Mouse (Mus musculus) layer of hippocampus, postnatal 10 days (tissue): ENCODE results near the gene Sh3d19. TPM values are rescaled to one million over a fixed set of nuclear protein-coding genes. Genes with fewer than 3 reads are reported as not detected.
"Not testable (repeated sequence)": the region's sequence is repeated elsewhere in the genome, so short reads cannot be mapped to it uniquely, and the experiment has no call there.

Experiments
- DNase-seq, 2 experiments: peaks; one replicate each; pipeline ENCODE4 v3.0.0; 2021; ENCODE audit warnings: low spot score in 2 of 2
- total RNA-seq, 2 experiments: library from RNA; stranded (reverse); gene quantifications; 2 replicates each; pipeline ENCODE4 v1.2.3; 2021

Gene Sh3d19
- total RNA-seq, 2 experiments from 2014 or later, result 41.7 to 51.6 TPM

DNA sequence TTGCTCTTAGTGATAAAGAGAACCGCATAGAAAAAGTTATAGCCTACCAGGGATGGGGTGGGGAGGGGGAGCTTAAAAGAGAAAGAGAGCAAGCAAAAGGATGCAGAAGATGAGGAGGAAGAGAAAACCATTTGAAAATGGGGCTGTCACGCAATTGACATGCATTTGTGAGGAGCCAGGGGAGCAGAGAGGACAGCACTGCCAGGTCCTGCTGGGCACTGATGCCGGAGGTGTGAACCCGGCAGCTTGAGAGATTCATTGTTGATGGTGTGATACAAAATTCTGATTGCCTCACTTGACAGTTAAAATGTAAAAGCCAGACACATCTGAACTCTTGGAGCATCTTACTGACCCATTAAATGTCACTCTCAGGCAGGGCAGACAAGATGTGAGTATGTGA lies 3.5 kb downstream of the Sh3d19 start:
- no peak for DNase-seq

DNA sequence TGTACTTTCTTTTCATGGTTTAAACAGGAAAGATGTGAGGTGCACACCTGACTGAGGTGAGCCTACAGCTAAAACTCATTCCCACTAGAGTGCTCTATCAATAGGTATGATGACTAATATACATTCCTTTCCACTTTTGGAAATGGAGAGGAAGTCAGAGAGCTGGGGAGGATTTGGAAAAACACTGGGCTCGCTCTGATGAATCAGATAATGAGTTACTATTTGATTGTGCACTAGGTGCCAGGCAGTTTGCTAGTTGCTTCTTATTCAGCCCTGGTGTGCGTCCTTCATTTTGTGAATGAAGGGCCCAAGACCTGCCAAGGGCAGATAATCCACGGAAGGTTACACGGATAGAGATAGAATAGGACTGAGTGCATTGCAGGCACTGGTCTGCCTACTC lies 9.1 kb downstream of the Sh3d19 start:
- no peak for DNase-seq

DNA sequence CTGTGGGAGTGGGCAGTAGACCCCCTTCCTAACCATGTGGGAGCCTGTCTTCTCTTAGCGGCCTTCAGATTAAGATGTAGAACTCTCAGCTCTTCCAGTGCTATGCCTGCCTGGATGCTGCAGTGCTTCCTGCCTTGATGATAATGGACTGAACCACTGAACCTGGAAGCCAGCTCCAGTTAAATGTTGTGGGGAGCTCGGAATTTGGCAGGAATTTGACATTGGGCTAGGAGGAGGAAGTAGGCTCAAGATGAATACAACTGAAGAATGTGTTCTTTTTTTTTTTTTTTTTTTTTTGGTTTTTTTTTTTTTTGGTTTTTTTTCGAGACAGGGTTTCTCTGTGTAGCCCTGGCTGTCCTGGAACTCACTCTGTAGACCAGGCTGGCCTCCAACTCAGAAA lies 10.9 kb downstream of the Sh3d19 start:
- not testable (repeated sequence) for DNase-seq

DNA sequence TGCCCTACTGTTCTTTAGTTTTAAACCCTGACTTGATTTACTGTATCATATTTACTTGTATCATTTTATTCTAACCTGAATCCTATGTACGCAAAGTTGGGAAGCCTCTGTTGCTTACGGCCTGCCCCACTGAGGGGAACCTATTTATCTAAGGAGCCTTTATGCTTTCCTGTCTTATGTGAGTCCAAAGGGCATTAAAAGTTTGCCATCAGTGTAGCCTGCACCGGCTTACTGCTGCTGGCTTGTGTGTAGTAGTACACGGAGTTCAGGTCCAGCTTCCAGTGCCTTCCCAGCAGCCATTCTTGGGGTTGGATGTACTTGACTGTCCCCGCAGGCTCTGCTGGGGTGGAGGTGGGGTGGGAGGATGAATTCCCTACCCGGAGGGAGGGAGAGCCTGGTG lies 13.6 kb downstream of the Sh3d19 start:
- no peak for DNase-seq

DNA sequence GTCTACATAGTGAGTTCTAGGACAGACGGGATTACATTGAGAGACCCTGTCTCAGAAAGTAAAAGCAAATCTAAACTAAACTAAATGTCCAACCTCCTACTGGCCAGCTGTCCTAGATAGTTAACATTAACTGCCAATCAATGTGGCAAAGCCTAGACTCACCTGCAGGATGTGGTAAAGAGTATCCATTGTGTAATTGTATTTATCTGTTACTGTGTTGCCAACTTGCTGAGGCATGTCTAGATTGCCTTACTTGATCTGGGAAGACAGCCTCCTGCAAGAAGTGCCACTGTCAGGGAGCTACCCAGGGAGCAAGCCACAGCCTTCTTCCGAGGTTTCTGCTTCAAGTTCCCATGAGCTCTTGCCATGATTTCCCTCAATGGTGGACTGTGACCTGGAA lies 16.3 kb downstream of the Sh3d19 start:
- DNase-seq, result no peak

DNA sequence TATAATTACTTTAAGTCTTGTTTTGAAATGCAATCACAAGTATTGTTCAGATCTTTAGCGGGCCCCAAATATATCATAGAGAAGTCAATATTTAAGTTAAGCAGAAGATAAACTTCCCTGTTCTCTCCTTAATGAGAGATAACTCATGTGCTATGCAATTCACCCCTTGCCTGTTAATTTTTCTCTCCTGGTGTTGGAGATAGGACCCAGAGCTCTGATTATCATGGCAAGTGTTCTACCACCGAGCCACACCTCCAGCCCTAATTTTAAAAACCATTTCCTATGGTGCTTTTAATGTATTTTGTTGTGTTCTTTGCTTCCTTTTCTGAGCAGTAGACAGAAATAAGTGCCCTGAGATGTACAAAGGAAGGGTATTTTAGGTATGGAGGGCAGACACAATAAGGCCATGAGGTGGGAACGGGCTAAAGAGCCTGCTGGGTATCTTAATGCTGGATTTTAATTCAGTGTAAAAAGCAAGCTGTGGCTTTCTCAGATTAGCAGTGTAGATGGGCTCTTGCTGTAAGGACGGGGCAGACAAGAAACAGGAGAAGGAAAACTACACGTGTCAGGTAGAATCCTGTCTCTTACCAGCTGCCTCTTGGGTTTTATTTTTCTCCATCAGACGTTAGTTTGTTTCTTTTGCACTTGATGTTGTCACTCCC lies 20.4 kb downstream of the Sh3d19 start:
- no peak for DNase-seq

DNA sequence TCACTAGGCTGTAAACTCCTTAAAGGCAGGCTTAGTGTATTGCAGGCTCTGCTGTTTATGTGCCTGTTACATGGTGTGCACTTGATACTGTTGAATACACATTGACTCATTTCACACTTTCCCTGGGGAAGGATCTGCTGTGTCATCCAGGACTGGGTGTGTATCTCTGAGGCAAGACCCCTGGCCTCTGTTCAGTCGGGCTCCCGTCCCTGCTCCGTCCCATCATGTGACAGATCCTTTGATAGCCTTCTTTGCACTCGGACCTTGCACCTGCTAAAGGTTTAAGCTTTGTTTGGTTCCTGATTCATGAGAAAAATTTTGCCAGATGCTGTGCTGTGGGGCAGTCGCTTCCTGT lies 20.9 kb downstream of the Sh3d19 start:
- DNase-seq, result no peak

DNA sequence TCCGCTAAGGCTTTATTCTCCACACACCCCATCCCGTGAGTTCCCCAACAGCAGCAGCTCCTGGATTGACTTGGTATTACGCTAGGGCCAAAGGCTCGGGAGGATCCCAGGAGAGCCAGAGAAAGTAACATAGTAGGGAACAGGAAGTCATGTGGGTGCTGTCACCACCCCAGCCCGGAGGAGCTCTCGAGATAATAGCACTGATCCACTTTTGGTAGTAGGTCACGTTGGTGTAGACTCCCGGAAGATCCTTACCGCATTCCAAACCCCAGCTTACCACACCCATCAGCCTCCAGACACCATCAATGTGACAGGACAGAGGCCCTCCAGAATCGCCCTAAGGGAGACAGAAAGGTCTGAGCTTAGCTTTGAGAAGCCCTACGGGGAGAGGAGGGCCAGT lies 22.8 kb downstream of the Sh3d19 start:
- no peak for DNase-seq

DNA sequence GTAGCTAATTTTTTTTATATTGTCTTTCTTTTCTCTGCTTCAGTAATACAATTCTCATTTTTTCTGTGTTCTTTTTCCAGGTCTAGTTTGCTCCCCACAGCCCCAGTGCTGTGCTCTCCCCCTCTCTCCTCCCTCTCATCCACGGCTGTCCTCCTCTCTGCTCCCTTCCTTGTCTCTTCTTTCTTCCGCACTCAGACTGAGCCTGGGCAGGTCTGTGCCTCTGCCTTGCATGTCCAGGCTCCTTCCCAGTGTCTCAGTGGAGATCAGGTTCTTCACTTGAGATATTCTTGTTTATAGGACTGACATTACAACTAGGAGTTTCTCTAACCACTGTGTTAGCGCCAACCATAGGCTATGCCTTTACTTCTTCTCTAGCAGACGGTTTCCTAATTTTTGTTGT lies 23.7 kb downstream of the Sh3d19 start:
- DNase-seq, result no peak

DNA sequence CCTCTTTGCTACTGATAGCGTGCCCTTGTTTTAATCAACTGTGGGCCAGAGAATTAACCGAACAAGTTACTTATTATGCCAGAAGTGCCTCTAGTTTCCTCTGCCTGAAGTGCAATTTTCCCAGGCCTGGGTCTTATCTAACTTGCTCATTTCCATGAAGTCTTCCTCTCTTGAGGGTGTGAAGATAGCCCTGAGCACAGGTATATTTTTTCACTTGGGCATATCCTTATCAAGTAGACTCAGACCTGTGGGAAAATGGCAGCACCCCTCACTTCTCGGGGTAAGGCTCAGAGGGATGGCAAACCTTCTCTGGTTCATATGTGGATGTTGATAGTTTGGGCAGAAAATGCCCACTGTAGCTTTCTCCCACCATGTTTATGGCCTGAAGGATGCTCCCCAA lies 30.4 kb downstream of the Sh3d19 start:
- no peak for DNase-seq

DNA sequence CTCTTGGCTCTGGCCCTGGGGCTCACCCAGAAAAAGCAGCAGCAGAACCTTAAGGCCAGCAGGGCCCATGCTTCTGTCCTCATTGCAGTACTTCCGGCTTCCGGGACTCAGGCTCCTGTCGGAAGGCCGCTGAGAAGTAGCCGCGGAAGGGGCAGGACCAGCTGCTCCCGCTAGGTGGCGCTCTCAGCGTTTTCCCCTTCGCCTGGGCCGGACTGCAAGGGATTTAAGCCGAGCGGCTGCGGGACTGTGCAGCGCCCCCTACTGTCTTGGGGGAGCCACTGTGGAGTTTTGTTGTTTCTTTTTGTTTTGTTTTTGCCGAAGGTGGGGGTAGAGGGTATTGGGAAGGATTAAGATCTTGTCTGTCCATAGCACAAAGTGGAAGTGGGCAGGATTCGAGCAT lies 31.5 kb downstream of the Sh3d19 start, which contains the start of gene Prss48:
Gene Prss48 (minus strand): TSS at position 69 of the 400 bp plus-strand sequence.
- DNase-seq, result no peak

DNA sequence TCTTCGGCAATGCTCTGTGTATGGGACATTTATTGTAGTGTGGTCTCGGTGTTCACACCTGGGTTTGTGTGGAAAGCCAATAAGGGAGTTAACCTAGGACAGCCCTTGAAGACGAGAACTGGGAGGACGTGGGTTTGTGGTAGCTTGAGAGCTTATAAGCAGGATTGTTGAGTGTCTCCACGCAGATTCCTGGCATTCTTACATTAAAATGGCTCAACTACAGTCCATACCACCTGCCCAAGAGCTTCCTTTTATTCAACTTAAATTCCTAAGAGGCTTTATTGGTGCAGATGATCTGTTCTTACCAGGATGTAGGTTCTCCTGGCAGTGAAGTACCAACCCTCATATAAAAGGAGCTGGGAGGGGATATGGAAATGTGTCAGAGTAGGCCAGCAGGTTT lies 32.0 kb downstream of the Sh3d19 start:
- no peak for DNase-seq

DNA sequence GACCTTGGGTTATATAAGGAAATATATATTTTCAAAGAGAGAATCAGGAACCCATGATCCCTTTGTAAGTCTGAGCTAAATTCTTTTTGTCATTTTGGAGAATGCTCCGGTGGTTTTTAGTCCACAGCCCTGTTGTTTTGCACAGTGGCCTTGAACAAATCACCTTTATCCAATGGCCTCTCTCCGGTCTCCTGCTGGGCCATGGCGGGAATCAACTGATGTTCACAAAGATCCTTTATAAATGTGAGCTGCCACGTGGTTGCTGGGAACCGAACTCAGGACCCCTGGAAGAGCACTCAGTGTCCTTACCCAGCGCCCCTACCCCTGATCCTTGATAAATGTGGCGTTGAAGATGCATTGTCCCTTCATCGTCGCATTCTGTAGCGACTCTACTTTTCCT lies 33.8 kb downstream of the Sh3d19 start:
- DNase-seq, result no peak

DNA sequence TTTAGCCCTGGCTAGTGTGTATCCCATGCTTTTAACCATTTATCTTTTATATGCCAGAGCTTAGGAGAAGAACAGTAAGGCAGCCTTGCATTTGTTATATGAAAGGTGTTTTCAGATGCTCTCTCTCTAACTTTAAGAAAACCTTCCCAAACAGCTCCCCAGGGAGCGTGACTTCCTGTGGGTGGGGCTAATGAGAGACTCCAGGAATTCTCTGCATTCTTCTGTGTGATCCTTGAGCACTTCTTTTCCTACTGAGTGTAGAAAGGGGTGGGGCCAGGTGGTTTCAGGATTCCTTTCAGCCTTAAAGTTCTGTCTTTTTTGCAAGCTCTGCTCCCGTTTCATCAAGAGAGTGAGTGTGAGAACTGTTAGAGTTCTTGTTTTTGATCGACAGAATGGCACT lies 39.7 kb downstream of the Sh3d19 start:
- no peak for DNase-seq

DNA sequence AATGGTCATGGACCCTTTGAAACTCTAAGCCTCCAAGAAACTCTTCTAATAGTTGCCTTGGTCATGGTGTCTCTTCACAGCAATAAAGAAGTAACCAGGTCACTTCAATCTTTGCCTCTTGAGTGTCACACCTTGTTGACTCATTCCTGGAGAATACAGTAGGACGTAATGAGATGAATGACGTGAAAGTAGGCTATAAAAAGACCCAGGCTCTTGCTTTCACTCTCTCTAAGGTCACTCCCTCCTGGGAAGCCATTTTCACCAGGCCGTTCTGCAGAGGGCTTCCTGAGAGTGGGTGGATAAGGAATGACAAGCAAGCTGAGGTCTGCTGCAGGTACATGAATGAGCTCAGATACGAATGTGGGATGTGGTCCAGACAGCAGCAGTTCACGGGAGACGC lies 40.5 kb downstream of the Sh3d19 start:
- no peak for DNase-seq

DNA sequence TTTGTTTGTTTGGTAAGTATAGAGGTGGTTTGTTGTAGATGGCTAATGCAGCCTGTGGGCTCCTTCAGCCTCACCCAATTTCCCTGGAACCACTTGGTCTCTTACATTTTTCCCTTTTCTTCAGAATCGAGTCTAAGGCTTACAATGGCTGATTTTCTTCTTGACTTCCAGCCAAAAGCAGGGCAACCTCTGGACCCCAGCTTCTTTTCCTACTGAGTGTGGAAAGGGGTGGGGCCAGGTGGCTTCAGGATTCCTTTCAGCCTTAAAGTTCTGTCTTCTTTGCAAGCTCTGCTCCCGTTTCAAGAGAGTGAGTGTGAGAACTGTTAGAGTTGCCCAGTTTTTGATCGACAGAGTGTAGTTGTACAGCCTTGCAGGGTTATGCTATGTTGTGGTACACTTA lies 40.9 kb downstream of the Sh3d19 start:
- DNase-seq, result no peak

DNA sequence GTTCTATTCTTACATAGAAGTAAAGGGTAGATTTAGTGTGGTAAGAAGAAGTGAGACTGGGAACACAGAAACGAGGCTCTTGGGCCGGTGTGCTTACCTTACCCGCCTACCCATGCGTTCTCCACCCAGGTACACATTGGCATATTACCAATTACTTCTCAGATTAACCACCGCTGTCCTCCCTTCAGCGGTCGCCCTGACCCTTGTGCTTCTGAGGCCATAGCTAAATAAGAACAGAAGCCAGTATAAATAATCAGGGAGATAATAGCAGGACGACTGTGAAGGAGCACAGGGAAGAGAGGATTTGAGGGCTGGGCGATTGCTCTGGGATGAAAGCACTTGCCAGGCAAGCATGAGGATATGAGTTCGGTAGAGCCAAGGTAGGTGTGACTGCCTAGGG lies 42.9 kb downstream of the Sh3d19 start:
- DNase-seq, result no peak

DNA sequence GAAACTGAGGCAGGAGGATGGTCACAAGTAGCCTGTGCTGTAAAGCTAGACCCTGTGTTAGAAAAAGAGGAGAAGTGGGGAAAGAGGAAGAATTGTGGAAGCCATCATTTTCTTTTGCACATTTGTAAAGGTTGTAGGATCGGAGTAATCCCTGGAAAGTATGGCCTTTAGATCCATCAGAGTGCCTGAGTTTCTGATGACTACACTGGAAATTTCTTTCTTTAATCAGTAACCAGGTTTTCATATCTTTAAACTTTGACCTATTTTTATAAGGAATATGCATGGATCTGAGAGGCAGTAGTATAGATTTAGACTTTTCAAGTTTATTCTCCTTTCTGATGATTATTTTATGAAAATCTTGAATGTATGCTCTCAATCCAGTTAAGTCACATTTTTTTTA lies 46.1 kb downstream of the Sh3d19 start:
- no peak for DNase-seq

DNA sequence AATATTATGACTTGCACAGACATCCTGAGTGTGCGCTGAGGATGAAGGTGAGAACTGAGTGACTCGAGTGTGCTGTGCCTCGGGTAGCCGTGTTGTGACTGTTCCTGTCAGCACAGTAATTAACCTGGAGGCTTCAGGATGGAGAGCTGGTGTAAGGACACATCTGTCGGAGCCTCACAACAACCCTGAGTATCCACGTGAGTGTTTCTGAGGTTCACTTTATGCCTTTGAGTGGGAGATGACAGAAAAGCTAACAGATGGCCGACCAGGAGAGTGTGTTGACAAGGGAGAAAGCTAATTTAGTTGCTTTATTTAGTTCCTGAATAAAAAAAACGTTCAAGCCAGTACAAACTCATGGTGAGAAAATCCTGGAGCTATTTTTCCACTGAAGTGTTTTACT lies 46.6 kb downstream of the Sh3d19 start:
- DNase-seq, result no peak

DNA sequence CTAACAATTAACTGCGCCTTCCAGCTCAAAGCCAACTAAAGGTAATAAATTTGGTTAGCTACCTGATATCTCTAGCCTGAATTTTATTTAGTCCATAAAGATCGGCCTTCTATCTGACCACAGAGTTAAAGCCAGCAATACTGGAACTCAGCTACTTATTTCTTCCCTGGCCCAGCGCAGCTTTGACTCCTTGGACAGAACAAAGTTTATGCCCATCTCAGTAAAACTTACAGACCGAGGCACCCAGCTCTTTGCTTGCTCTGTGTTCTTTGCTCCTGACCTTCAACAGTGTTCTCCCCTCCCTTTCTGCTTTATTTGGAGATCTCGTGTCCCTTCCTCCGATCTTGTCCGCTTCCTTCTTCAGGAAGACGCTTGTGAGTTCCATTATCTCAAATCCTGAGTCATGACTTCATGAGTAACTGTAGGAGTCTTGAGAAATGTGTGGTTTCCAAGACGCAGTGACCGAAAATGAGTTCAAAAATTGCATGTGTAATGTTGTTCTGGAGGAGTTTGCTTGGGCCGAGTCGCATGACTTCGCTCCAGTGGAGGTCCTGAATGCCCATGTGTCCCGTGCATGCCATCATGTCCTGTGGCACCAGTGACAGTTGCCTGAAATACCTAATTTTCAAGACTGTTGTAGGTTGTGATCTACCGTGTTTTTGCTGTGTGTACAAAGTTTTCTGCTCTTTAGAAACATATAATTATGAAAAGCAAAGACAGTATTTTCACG lies 50.2 kb downstream of the Sh3d19 start:
- DNase-seq, result no peak

DNA sequence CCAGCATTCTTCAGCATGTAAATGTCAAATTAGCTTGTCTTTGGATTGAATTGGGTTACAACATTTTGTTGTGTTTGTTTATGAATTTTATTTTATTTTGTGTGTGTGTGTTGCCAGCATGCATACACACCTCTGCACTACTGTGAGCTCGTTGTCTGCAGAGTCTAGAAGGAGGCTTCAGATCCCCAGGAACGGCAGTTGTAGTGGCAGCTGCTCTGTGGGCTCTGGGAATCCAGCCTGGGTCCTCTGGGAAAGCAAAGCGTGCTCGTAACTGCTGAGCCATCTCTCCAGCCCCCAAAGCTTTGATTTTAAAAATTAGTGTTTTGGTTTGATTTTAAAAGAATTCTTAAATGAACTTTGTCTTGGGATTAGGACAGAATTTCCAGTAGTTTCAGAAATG lies 50.7 kb downstream of the Sh3d19 start:
- no peak for DNase-seq

DNA sequence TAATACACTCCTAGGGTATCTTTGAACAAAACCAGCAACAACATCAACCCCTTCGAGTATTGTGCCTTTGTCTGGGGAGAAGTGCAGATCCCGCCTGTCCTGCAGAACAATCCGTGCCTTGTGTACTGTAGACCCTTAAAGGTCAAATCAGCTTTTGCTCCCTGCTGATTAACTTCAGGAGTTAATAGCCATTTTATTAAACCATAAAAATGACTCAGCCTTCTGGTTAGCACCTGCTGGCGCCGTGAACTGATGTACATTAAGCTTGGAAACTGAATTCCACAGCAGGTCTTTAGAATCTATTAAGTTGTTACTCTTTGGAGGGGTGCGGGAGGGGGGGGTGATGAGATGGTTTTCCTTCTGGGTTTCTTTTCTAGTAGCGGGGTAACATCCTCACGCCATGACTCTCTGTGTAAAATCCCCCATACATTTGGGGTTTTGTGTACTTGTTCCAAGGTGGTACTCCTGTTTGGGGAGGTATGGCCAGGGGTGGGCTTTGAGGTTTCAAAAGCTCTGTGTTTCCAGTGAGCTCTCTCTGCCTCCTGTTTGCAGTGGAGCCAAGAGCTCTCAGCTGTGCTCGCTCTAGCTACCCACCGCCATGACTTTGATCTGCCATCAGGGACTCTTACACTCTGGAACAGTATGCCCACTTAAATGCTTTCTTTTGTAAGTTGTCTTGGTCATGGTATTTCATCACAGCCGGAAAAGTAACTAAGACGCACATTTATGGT lies 53.3 kb downstream of the Sh3d19 start:
- no peak for DNase-seq
